ENCODE assay signal across 8 mouse cellular contexts in the genomic region with DNA sequence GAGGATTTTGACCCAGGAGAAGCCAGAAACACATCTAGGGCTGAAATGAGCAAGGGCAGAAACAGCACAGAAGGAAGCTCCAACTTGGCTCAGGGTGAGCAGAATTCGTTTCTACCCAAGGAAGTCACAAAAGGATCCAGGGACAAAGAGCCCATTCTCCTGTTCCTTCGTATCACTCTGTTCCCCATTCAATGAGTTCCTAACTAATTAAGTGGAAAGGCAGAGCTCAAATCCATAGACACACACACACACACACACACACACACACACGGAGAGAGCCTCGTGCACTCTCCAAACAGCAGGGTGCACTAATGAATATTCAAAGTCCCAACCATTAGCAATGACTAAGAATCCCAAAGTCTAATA. TPM values are rescaled to one million over a fixed set of nuclear protein-coding genes. Genes with fewer than 3 reads are reported as not detected.
DNase-seq lines count a peak whose midpoint lies in the region; ATAC-seq and TF ChIP-seq lines count a peak whose summit lies in the region.

No protein-coding gene starts in this region.

- H3K4me2 ChIP-seq in hindbrain, embryonic 11.5 days (replicated peaks; ENCODE audit: low read depth, low read length): 0 out of 2 replicates have a peak overlapping the region, but pooled peaks have one; percentile 6
- peak overlapping the region; percentile 13; the same call in 1 of the 2 replicates for H3K4me2 ChIP-seq in midbrain, embryonic 14.5 days (ENCODE audit: low read length)

- H3K36me3 ChIP-seq in hindbrain, embryonic 11.5 days (ENCODE audit: control insufficient read depth, insufficient read depth, low read length): no peaks in the 10 kb centered on the region
- H3K36me3 ChIP-seq in midbrain, embryonic 14.5 days (ENCODE audit: control insufficient read depth, insufficient read depth, low read length): no peaks in the 10 kb centered on the region

- H3K9me3 ChIP-seq in hindbrain, embryonic 11.5 days (ENCODE audit: control insufficient read depth, low read length): no peaks in the 10 kb centered on the region
- H3K9me3 ChIP-seq in midbrain, embryonic 14.5 days (ENCODE audit: control insufficient read depth, low read length): no peaks in the 10 kb centered on the region

- peaks cover 46% of the 10 kb centered on the region for H3K4me1 ChIP-seq in brown adipose tissue, adult 24 weeks (ENCODE audit: control insufficient read depth, insufficient read depth, insufficient read length, low read length)
- peaks cover 3% of the 10 kb centered on the region for H3K4me1 ChIP-seq in hindbrain, embryonic 11.5 days (replicated peaks; ENCODE audit: control insufficient read depth, insufficient read depth, low read length)
- peaks cover 37% of the 10 kb centered on the region for H3K4me1 ChIP-seq in midbrain, embryonic 14.5 days (ENCODE audit: control insufficient read depth, insufficient read depth, low read length)

- no peak overlapping the region for H3K4me3 ChIP-seq in left cerebral cortex, adult 2 months
- 0 out of 2 replicates have a peak overlapping the region, but pooled peaks have one; percentile 2 for H3K4me3 ChIP-seq in brown adipose tissue, adult 24 weeks (ENCODE audit: insufficient read depth, low read depth, low read length)
- no peak overlapping the region for H3K4me3 ChIP-seq in hindbrain, embryonic 11.5 days (ENCODE audit: low read depth, low read length)
- no peak overlapping the region for H3K4me3 ChIP-seq in midbrain, embryonic 14.5 days (replicated peaks; ENCODE audit: low read depth, low read length)

- peak; percentile 68 for ATAC-seq in hindbrain, embryonic 11.5 days (ENCODE audit: low FRiP score)
- ATAC-seq in midbrain, embryonic 14.5 days (ENCODE audit: low FRiP score, low TSS enrichment): no peak
- ATAC-seq in inflammation-experienced regulatory T-cells, adult 6 months: no peak

- peak overlapping the region; percentile 78 for H3K27ac ChIP-seq in left cerebral cortex, adult 2 months
- peak overlapping the region; percentile 70 for H3K27ac ChIP-seq in brown adipose tissue, adult 24 weeks (replicated peaks; ENCODE audit: low read depth, low read length)
- H3K27ac ChIP-seq in hindbrain, embryonic 11.5 days (ENCODE audit: low read depth, low read length): peak overlapping the region; percentile 73
- peak overlapping the region; percentile 62 for H3K27ac ChIP-seq in midbrain, embryonic 14.5 days (replicated peaks; ENCODE audit: low read depth, low read length)

- H3K27me3 ChIP-seq in hindbrain, embryonic 11.5 days (ENCODE audit: control insufficient read depth, insufficient read depth, low read length): no peaks in the 10 kb centered on the region
- no peaks in the 10 kb centered on the region for H3K27me3 ChIP-seq in midbrain, embryonic 14.5 days (ENCODE audit: control insufficient read depth, insufficient read depth, low read length)

- 9% methylated on average over 4 of the region's 4 CpGs for WGBS in hindbrain, embryonic 11.5 days
- 5% methylated on average over 4 of the region's 4 CpGs for WGBS in midbrain, embryonic 14.5 days

- 0 out of 2 replicates have a peak overlapping the region, but pooled peaks have one; percentile 32 for H3K9ac ChIP-seq in hindbrain, embryonic 11.5 days (ENCODE audit: low read depth, low read length)
- H3K9ac ChIP-seq in midbrain, embryonic 14.5 days (replicated peaks; ENCODE audit: low read length): no peak overlapping the region

- TF ChIP-seq CTCF in left cerebral cortex, adult 2 months (IDR thresholded peaks at IDR 0.05): no peak

- DNase-seq in left cerebral cortex, adult 2 months (ENCODE audit: extremely low spot score in 1 of 2, low spot score in 2 of 2): peak in 1 of 2 experiments; percentile 27
- DNase-seq in left cerebral cortex, adult 18-20 months (ENCODE audit: low spot score in 2 of 2): no peak
- DNase-seq in hindbrain, embryonic 11.5 days (ENCODE audit: low spot score): peak; percentile 68
- peak; percentile 73 for DNase-seq in midbrain, embryonic 14.5 days
- DNase-seq in gastrocnemius, postnatal 25 days: no peak
- DNase-seq in frontal cortex, postnatal 25 days (ENCODE audit: low spot score in 2 of 2): no peak

- intact Hi-C loops in left cerebral cortex, adult 2 months (cut with DNase I): loop anchor here (2.0 kb wide), 1 partner anchor 52 kb away; no protein-coding TSS in a partner anchor

RNA-seq across cellular contexts. Expression of a gene that starts 54.0 kb away (rescaled TPM):
- 10 to 100 TPM; 54.5 to 55.2 TPM for total RNA-seq in left cerebral cortex, adult 2 months (2021)
- total RNA-seq in left cerebral cortex, adult 18-20 months (2021): 10 to 100 TPM; 48.5 to 51.7 TPM
- 13.8 and 23.1 TPM in 2 replicates for polyA plus RNA-seq in brown adipose tissue, adult 24 weeks (2012; ENCODE audit: insufficient read depth, insufficient read length, missing spikeins)
- polyA plus RNA-seq in hindbrain, embryonic 11.5 days (2014; fragmentation: Nextera tagmentation; extraction: Ambion mirVana): 26.8 and 32.3 TPM in 2 replicates
- 32.8 and 42.1 TPM in 2 replicates for polyA plus RNA-seq in midbrain, embryonic 14.5 days (2014; fragmentation: Nextera tagmentation; extraction: Ambion mirVana)
- polyA plus RNA-seq in inflammation-experienced regulatory T-cells, adult 6 months (2017; shearing (Covaris generic)): 100 to 1,000 TPM in 2 of 3 experiments, 10 to 100 TPM in 1; 72.1 to 124 (median 106) TPM
- 10 to 100 TPM; 89.2 TPM for total RNA-seq in gastrocnemius, postnatal 25 days (2021)

Comparison
In these comparisons a context has a peak if more than half of its experiments do, and no peak if none do; other contexts are left out.
1. DNase-seq: peak in hindbrain, embryonic 11.5 days (single experiment) and midbrain, embryonic 14.5 days (single experiment); none in left cerebral cortex, adult 18-20 months (0 of 2), gastrocnemius, postnatal 25 days (single experiment) and frontal cortex, postnatal 25 days (0 of 2).
2. Peak in every context shown above with its lines, with median percentiles within 50 percentile points of each other: H3K27ac ChIP-seq.